Comparison of ENCODE assay signal across 19 mouse cellular contexts in genomic region chr2:79059944-79060238, GRCm38 (mm10).
DNase-seq lines count a peak whose midpoint lies in the region; ATAC-seq and TF ChIP-seq lines count a peak whose summit lies in the region.
"Had no signal": no experiment of that assay in that cellular context is flagged by ENCODE, and none has a peak within 500 bp of the region (broad histone marks: within the 10 kb centered on the region; RNA-seq: fewer than 3 reads in every experiment).

No protein-coding gene starts in this region.

- H3K36me3 ChIP-seq in forebrain, embryonic 12.5 days (replicated peaks) = no peaks in the 10 kb centered on the region
- no peaks in the 10 kb centered on the region for H3K36me3 ChIP-seq in forebrain, embryonic 10.5 days (replicated peaks)
- H3K36me3 ChIP-seq in hindbrain, embryonic 12.5 days = no peaks in the 10 kb centered on the region
- H3K36me3 ChIP-seq in midbrain, embryonic 13.5 days = no peaks in the 10 kb centered on the region
- H3K36me3 ChIP-seq: embryonic facial prominence, embryonic 12.5 days; heart, embryonic 15.5 days had no signal

- 90% methylated on average over 4 of the region's 4 CpGs for WGBS in forebrain, embryonic 12.5 days
- 91% methylated on average over 4 of the region's 4 CpGs for WGBS in forebrain, embryonic 10.5 days
- 80% methylated on average over 4 of the region's 4 CpGs for WGBS in bone marrow, adult 2 months
- WGBS in hindbrain, embryonic 12.5 days = 79% methylated on average over 4 of the region's 4 CpGs
- WGBS in midbrain, embryonic 13.5 days = 70% methylated on average over 4 of the region's 4 CpGs

- intact Hi-C loops in heart, postnatal 10 days (cut with DNase I) = no loop called here

- no peak for TF ChIP-seq CTCF in bone marrow, adult 2 months (IDR thresholded peaks at IDR 0.05; ENCODE audit: control insufficient read depth, insufficient read depth, low read length)

- H3K4me1 ChIP-seq in forebrain, embryonic 12.5 days = peaks cover 12% of the 10 kb centered on the region; the same call in 1 of the 2 replicates
- peaks cover 8% of the 10 kb centered on the region; the same call in 1 of the 2 replicates for H3K4me1 ChIP-seq in forebrain, embryonic 10.5 days
- H3K4me1 ChIP-seq in bone marrow, adult 2 months (ENCODE audit: control insufficient read depth, insufficient read depth, low read length) = peaks cover 2% of the 10 kb centered on the region; the same call in 1 of the 2 replicates
- H3K4me1 ChIP-seq in hindbrain, embryonic 12.5 days = peaks cover 3% of the 10 kb centered on the region; the same call in 1 of the 2 replicates
- peaks cover 13% of the 10 kb centered on the region for H3K4me1 ChIP-seq in midbrain, embryonic 13.5 days (replicated peaks)
- H3K4me1 ChIP-seq: heart, embryonic 15.5 days had no signal

- H3K27me3 ChIP-seq in forebrain, embryonic 12.5 days = no peaks in the 10 kb centered on the region
- H3K27me3 ChIP-seq in forebrain, embryonic 10.5 days (ENCODE audit: poor library complexity, severe bottlenecking) = no peaks in the 10 kb centered on the region
- H3K27me3 ChIP-seq in hindbrain, embryonic 12.5 days = no peaks in the 10 kb centered on the region
- H3K27me3 ChIP-seq in midbrain, embryonic 13.5 days = no peaks in the 10 kb centered on the region
- H3K27me3 ChIP-seq: embryonic facial prominence, embryonic 12.5 days; heart, embryonic 15.5 days had no signal

- ATAC-seq in forebrain, embryonic 12.5 days (ENCODE audit: low FRiP score) = 0 out of 2 replicates have a peak, but pooled peaks have one; percentile 17
- peak; percentile 54 for ATAC-seq in hindbrain, embryonic 12.5 days (ENCODE audit: low FRiP score)
- ATAC-seq in midbrain, embryonic 13.5 days = no peak
- ATAC-seq: inflammation-experienced regulatory T-cells, adult 6 months had no signal

- no peak for DNase-seq in forebrain, embryonic 10.5 days (ENCODE audit: extremely low spot score, low spot score)
- no peak for DNase-seq in retina, embryonic 14.5 days (ENCODE audit: low spot score)
- DNase-seq in heart, postnatal 10 days = no peak
- DNase-seq in lung, postnatal 36 days = no peak
- DNase-seq: adrenal gland, adult 8-10 months; cerebellum, adult 18-20 months; heart, adult 11 months; kidney, adult 9 months; kidney, postnatal 4 days; liver; liver, postnatal 0 days; lung, postnatal 14 days had no signal

- no peak overlapping the region for H3K9ac ChIP-seq in forebrain, embryonic 12.5 days
- H3K9ac ChIP-seq in hindbrain, embryonic 12.5 days = no peak overlapping the region
- H3K9ac ChIP-seq in midbrain, embryonic 13.5 days (replicated peaks) = no peak overlapping the region
- H3K9ac ChIP-seq: embryonic facial prominence, embryonic 12.5 days; heart, embryonic 15.5 days; liver, postnatal 0 days had no signal

- TF ChIP-seq POLR2A in bone marrow, adult 2 months (IDR thresholded peaks at IDR 0.05; ENCODE audit: borderline replicate concordance, control insufficient read depth, low read depth, low read length) = no peak

- peak overlapping the region; percentile 50; the same call in 1 of the 2 replicates for H3K27ac ChIP-seq in forebrain, embryonic 12.5 days
- no peak overlapping the region for H3K27ac ChIP-seq in forebrain, embryonic 10.5 days
- H3K27ac ChIP-seq in bone marrow, adult 2 months (ENCODE audit: control insufficient read depth, insufficient read depth, low read depth, low read length, poor library complexity) = peak overlapping the region; percentile 3; the same call in 1 of the 2 replicates
- peak overlapping the region; percentile 55 for H3K27ac ChIP-seq in hindbrain, embryonic 12.5 days
- peak overlapping the region; percentile 58 for H3K27ac ChIP-seq in midbrain, embryonic 13.5 days
- H3K27ac ChIP-seq: embryonic facial prominence, embryonic 12.5 days; heart, embryonic 15.5 days had no signal

- H3K4me2 ChIP-seq in forebrain, embryonic 12.5 days = no peak overlapping the region
- no peak overlapping the region for H3K4me2 ChIP-seq in hindbrain, embryonic 12.5 days (replicated peaks)
- no peak overlapping the region for H3K4me2 ChIP-seq in midbrain, embryonic 13.5 days (replicated peaks)
- H3K4me2 ChIP-seq: embryonic facial prominence, embryonic 12.5 days; heart, embryonic 15.5 days had no signal

- no peak overlapping the region for H3K4me3 ChIP-seq in forebrain, embryonic 12.5 days (replicated peaks)
- no peak overlapping the region for H3K4me3 ChIP-seq in forebrain, embryonic 10.5 days
- H3K4me3 ChIP-seq in bone marrow, adult 2 months (replicated peaks; ENCODE audit: control insufficient read depth, low read depth, low read length) = no peak overlapping the region
- H3K4me3 ChIP-seq in hindbrain, embryonic 12.5 days = no peak overlapping the region
- no peak overlapping the region for H3K4me3 ChIP-seq in midbrain, embryonic 13.5 days (replicated peaks)
- H3K4me3 ChIP-seq: embryonic facial prominence, embryonic 12.5 days; heart, embryonic 15.5 days had no signal

- no peaks in the 10 kb centered on the region for H3K9me3 ChIP-seq in forebrain, embryonic 12.5 days
- no peaks in the 10 kb centered on the region for H3K9me3 ChIP-seq in forebrain, embryonic 10.5 days
- no peaks in the 10 kb centered on the region for H3K9me3 ChIP-seq in hindbrain, embryonic 12.5 days (replicated peaks)
- H3K9me3 ChIP-seq in midbrain, embryonic 13.5 days = no peaks in the 10 kb centered on the region
- H3K9me3 ChIP-seq: embryonic facial prominence, embryonic 12.5 days; heart, embryonic 15.5 days had no signal
